Mouse (Mus musculus): ENCODE results near the gene Ltb4r2. TPM values are rescaled to one million over a fixed set of nuclear protein-coding genes. Genes with fewer than 3 reads are reported as not detected.
A peak's percentile ranks its signal among the peaks of the same experiment; 100 is the strongest.

Ltb4r2 gene
- polyA plus RNA-seq, 1 experiment from 2014 or later = 0.21 TPM

GRCm38 (mm10) chr14:55723433-55723832 lies 37.8 kb upstream of the Ltb4r2 start:
- Histone ChIP-seq H3K4me3 (no peak overlapping the region), H3K9me3 (no peaks in the 10 kb centered on the region), H3K27ac (no peak overlapping the region), H3K36me3 (peaks cover 20% of the 10 kb centered on the region), H3K27me3 (ENCODE audit: insufficient read depth, poor library complexity, severe bottlenecking) (no peaks in the 10 kb centered on the region), H3K4me1 (replicated peaks) (peaks cover 16% of the 10 kb centered on the region)
- no peak for DNase-seq (ENCODE audit: low spot score)
- 93% methylated on average over 7 of the region's 7 CpGs for whole genome bisulfite sequencing

GRCm38 (mm10) chr14:55724411-55724871 lies 36.8 kb upstream of the Ltb4r2 start:
- peaks cover 16% of the 10 kb centered on the region for H3K4me1 ChIP-seq (replicated peaks)
- H3K36me3 ChIP-seq = peaks cover 10% of the 10 kb centered on the region
- H3K4me3 ChIP-seq = no peak overlapping the region
- WGBS = 69% methylated on average over 8 of the region's 8 CpGs
- H3K9me3 ChIP-seq = no peaks in the 10 kb centered on the region
- no peaks in the 10 kb centered on the region for H3K27me3 ChIP-seq (ENCODE audit: insufficient read depth, poor library complexity, severe bottlenecking)
- DNase-seq (ENCODE audit: low spot score) = no peak
- no peak overlapping the region for H3K27ac ChIP-seq

- H3K4me3 ChIP-seq = no peak overlapping the region
- H3K4me1 ChIP-seq (replicated peaks) = peaks cover 12% of the 10 kb centered on the region
- DNase-seq (ENCODE audit: low spot score) = no peak
- no peak overlapping the region for H3K27ac ChIP-seq
- H3K36me3 ChIP-seq = no peaks in the 10 kb centered on the region
- no peaks in the 10 kb centered on the region for H3K9me3 ChIP-seq
- H3K27me3 ChIP-seq (ENCODE audit: insufficient read depth, poor library complexity, severe bottlenecking) = no peaks in the 10 kb centered on the region
Observed at GRCm38 (mm10) chr14:55726261-55726660, 35.0 kb upstream of the Ltb4r2 start.

- no peak for DNase-seq (ENCODE audit: low spot score)
- WGBS = 69% methylated on average over 8 of the region's 8 CpGs
- Histone ChIP-seq H3K4me3 (no peak overlapping the region), H3K9me3 (no peaks in the 10 kb centered on the region), H3K27ac (no peak overlapping the region), H3K4me1 (replicated peaks) (no peaks in the 10 kb centered on the region), H3K27me3 (ENCODE audit: insufficient read depth, poor library complexity, severe bottlenecking) (no peaks in the 10 kb centered on the region), H3K36me3 (no peaks in the 10 kb centered on the region)
Observed at GRCm38 (mm10) chr14:55727889-55728685, 33.1 kb upstream of the Ltb4r2 start.

- no peak overlapping the region for H3K27ac ChIP-seq
- H3K36me3 ChIP-seq = no peaks in the 10 kb centered on the region
- 0 out of 2 replicates have a peak, but pooled peaks cover 7% of the 10 kb centered on the region for H3K27me3 ChIP-seq (ENCODE audit: insufficient read depth, poor library complexity, severe bottlenecking)
- 81% methylated on average over 7 of the region's 7 CpGs for WGBS
- H3K4me1 ChIP-seq (replicated peaks) = no peaks in the 10 kb centered on the region
- no peak for DNase-seq (ENCODE audit: low spot score)
- no peak overlapping the region for H3K4me3 ChIP-seq
- no peaks in the 10 kb centered on the region for H3K9me3 ChIP-seq
Observed at GRCm38 (mm10) chr14:55730116-55730515, 31.1 kb upstream of the Ltb4r2 start.

- DNase-seq (ENCODE audit: low spot score) = no peak
- Histone ChIP-seq H3K27me3 (ENCODE audit: insufficient read depth, poor library complexity, severe bottlenecking) (0 out of 2 replicates have a peak, but pooled peaks cover 7% of the 10 kb centered on the region), H3K4me3 (no peak overlapping the region), H3K9me3 (no peaks in the 10 kb centered on the region), H3K36me3 (no peaks in the 10 kb centered on the region), H3K4me1 (replicated peaks) (no peaks in the 10 kb centered on the region), H3K27ac (no peak overlapping the region)
- WGBS = 90% methylated on average over 7 of the region's 7 CpGs
Observed at GRCm38 (mm10) chr14:55730531-55731032, 30.6 kb upstream of the Ltb4r2 start.

- Histone ChIP-seq H3K27me3 (ENCODE audit: insufficient read depth, poor library complexity, severe bottlenecking) (0 out of 2 replicates have a peak, but pooled peaks cover 7% of the 10 kb centered on the region), H3K4me3 (no peak overlapping the region), H3K27ac (no peak overlapping the region), H3K9me3 (no peaks in the 10 kb centered on the region), H3K4me1 (replicated peaks) (no peaks in the 10 kb centered on the region), H3K36me3 (peaks cover 8% of the 10 kb centered on the region)
- no peak for DNase-seq (ENCODE audit: low spot score)
- 78% methylated on average over 10 of the region's 10 CpGs for WGBS
Observed at GRCm38 (mm10) chr14:55733889-55734288, 27.3 kb upstream of the Ltb4r2 start.

GRCm38 (mm10) chr14:55734869-55735268 lies 26.4 kb upstream of the Ltb4r2 start:
- no peak for DNase-seq (ENCODE audit: low spot score)
- 79% methylated on average over 7 of the region's 7 CpGs for WGBS
- Histone ChIP-seq H3K27me3 (ENCODE audit: insufficient read depth, poor library complexity, severe bottlenecking) (0 out of 2 replicates have a peak, but pooled peaks cover 7% of the 10 kb centered on the region), H3K4me3 (no peak overlapping the region), H3K4me1 (replicated peaks) (no peaks in the 10 kb centered on the region), H3K27ac (no peak overlapping the region), H3K9me3 (no peaks in the 10 kb centered on the region), H3K36me3 (peaks cover 18% of the 10 kb centered on the region)

- 0 out of 2 replicates have a peak, but pooled peaks cover 7% of the 10 kb centered on the region for H3K27me3 ChIP-seq (ENCODE audit: insufficient read depth, poor library complexity, severe bottlenecking)
- no peaks in the 10 kb centered on the region for H3K9me3 ChIP-seq
- no peak overlapping the region for H3K27ac ChIP-seq
- H3K4me1 ChIP-seq (replicated peaks) = no peaks in the 10 kb centered on the region
- WGBS = 75% methylated on average over 3 of the region's 3 CpGs
- DNase-seq (ENCODE audit: low spot score) = no peak
- H3K4me3 ChIP-seq = no peak overlapping the region
- peaks cover 23% of the 10 kb centered on the region for H3K36me3 ChIP-seq
Observed at GRCm38 (mm10) chr14:55735334-55735733, 25.9 kb upstream of the Ltb4r2 start.

- no peak for DNase-seq (ENCODE audit: low spot score)
- 83% methylated on average over 4 of the region's 4 CpGs for WGBS
- H3K27ac ChIP-seq = no peak overlapping the region
- H3K27me3 ChIP-seq (ENCODE audit: insufficient read depth, poor library complexity, severe bottlenecking) = 0 out of 2 replicates have a peak, but pooled peaks cover 7% of the 10 kb centered on the region
- H3K4me1 ChIP-seq (replicated peaks) = no peaks in the 10 kb centered on the region
- H3K9me3 ChIP-seq = no peaks in the 10 kb centered on the region
- no peak overlapping the region for H3K4me3 ChIP-seq
- peaks cover 27% of the 10 kb centered on the region for H3K36me3 ChIP-seq
Observed at GRCm38 (mm10) chr14:55735758-55736157, 25.5 kb upstream of the Ltb4r2 start.

GRCm38 (mm10) chr14:55737086-55737687 lies 24.0 kb upstream of the Ltb4r2 start:
- WGBS = 86% methylated on average over 9 of the region's 9 CpGs
- Histone ChIP-seq H3K27me3 (ENCODE audit: insufficient read depth, poor library complexity, severe bottlenecking) (0 out of 2 replicates have a peak, but pooled peaks cover 7% of the 10 kb centered on the region), H3K9me3 (no peaks in the 10 kb centered on the region), H3K4me3 (no peak overlapping the region), H3K36me3 (peaks cover 35% of the 10 kb centered on the region), H3K27ac (no peak overlapping the region), H3K4me1 (replicated peaks) (no peaks in the 10 kb centered on the region)
- no peak for DNase-seq (ENCODE audit: low spot score)

GRCm38 (mm10) chr14:55743711-55744110 lies 17.5 kb upstream of the Ltb4r2 start:
- Histone ChIP-seq H3K4me1 (replicated peaks) (peaks cover 34% of the 10 kb centered on the region), H3K27ac (no peak overlapping the region), H3K36me3 (peaks cover 45% of the 10 kb centered on the region), H3K27me3 (ENCODE audit: insufficient read depth, poor library complexity, severe bottlenecking) (no peaks in the 10 kb centered on the region), H3K9me3 (no peaks in the 10 kb centered on the region), H3K4me3 (no peak overlapping the region)
- WGBS = 25% methylated on average over 10 of the region's 10 CpGs
- peak; percentile 85 for DNase-seq (ENCODE audit: low spot score)
